Mouse (Mus musculus): ENCODE data around the gene Krt31.

The Krt31 gene

DNA sequence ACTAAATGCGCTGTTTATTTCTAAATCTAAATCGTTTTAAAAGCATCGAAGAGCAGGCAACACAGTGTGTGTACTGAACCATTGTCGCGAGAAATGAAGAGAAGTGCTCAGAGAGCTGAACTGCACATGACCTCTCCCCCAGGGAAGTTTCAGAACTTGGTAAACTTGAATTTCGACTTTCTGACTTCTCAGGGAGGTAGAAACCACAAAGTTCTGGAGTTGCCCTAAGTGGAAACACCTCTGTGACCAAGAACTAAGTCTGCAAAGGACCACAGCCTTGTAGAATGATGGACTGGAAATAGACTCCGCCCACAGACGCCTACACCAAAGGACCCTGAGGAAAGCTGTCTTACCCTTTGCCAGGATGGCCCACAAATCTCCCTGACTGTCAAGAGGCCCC, 44.4 kb downstream of the Krt31 start:
- DNase-seq (ENCODE audit: low read depth), result no peak

DNA sequence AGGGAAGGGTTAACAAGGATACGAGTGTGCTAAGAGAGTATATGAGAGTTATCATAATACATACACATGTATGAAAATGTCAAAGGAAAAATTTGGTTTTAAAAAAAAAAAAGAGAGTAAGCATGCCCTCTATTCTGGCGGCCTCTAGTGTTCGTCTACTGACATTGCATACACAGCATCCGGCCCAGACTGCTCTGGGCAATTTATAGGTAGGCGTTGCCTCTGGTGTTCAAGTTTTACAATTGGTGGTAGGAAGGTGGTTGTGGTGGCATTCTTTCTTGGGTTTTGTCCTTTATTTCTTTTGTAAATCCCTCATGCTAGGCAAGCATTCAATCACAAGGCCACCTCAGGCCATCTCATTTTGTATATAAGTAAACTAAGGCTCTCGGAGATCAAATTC, 45.5 kb downstream of the Krt31 start:
- DNase-seq (ENCODE audit: low read depth), result peak; percentile 19

DNA sequence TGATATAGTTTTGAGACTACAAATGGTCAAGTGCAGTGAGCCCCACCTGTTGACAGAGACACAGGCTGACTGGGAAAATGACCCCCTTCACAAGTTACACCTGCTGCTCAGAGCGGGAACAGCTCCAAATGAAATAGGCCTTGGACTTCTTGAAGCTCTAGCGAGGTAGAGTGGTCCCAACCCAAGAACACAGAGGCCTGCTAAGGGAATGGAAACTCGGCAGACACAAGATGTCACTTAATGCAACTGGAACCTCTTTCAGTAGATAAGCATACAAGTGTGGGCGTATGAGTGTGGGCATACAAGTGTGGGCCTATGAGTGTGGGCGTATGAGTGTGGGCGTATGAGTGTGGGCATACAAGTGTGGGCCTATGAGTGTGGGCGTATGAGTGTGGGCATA, 51.3 kb downstream of the Krt31 start:
- no peak for DNase-seq (ENCODE audit: low read depth)

Data from fibroblast of lung, adult 2 months (primary cell).